Mouse (Mus musculus): ENCODE measurements around the gene Igf1r. TPM values are rescaled to one million over a fixed set of nuclear protein-coding genes. Genes with fewer than 3 reads are reported as not detected.

The Igf1r gene
- polyA plus RNA-seq, 1 experiment from 2014 or later, result 25.2 TPM

DNA sequence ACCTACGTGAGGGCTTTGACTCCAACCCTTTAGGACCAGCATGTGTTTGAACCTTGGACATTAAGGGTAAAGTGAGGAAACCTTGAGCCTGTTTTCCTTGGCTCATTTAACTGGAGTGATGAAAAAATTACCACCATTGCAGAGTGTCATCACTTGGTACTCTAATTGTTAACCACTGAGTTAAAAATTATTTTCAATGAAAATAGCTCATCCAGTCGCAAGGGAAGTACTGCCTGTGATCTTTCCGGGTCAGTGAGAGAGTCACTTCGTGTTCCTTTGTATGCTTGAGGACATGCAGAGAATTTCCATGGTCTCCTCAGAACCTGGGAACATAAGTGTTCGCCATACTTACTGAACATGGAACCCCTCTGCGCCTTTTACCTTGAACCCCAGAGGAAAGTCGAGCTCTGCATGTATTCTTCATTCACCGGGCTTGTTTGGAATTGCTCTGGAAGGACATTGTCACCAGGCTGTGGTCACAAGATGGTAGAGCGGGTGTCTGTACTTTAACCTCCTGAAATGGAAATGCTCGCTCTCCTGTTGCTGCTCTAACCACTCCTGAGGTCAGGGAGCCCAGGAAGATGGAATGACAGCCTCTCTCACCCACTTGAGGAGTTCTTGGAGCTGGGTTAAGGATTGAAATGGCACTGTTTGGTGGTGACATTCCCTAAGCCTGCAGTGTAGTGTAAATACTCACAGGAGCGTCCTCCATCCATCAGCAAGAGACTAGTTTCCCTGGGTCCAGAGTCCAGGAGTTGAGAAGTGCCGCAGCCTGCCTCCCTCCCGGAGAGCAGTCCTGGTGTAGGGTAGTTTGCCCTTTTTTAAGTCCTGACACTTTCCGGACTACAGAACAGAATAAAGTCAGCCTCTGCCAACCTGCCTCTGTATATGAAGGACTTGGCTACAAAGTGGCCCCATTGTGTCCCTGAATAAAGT lies 120.2 kb downstream of the Igf1r start:
- Histone ChIP-seq H3K9ac (no peak overlapping the region), H3K4me1 (peaks cover 46% of the 10 kb centered on the region), H3K27me3 (no peaks in the 10 kb centered on the region), H3K4me2 (no peak overlapping the region), H3K36me3 (ENCODE audit: poor library complexity, severe bottlenecking) (no peaks in the 10 kb centered on the region), H3K9me3 (replicated peaks) (no peaks in the 10 kb centered on the region), H3K4me3 (no peak overlapping the region), H3K27ac (no peak overlapping the region)
- ATAC-seq, result no peak
- 75% methylated on average over 14 of the region's 14 CpGs for WGBS

DNA sequence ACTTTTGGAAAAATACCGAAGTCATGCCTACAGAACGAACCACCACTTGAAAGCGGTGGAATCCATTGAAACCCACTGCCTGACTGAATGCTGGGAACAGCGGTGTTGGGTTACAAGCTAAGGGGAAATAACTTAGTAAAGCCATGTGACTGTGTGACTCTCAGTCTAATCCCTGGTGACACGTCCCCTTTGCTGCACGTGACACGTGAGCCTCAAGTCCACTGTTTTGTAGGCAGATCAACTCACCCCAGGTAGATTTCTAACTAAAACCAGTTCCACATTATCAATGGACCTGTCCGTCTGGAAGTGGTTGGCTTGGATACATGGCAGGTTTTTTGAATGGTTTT lies 120.8 kb downstream of the Igf1r start:
- Histone ChIP-seq H3K27ac (no peak overlapping the region), H3K27me3 (no peaks in the 10 kb centered on the region), H3K4me2 (no peak overlapping the region), H3K4me1 (peaks cover 46% of the 10 kb centered on the region), H3K9me3 (replicated peaks) (no peaks in the 10 kb centered on the region), H3K4me3 (no peak overlapping the region), H3K9ac (no peak overlapping the region), H3K36me3 (ENCODE audit: poor library complexity, severe bottlenecking) (no peaks in the 10 kb centered on the region)
- no peak for ATAC-seq
- WGBS, result 19% methylated on average over 8 of the region's 8 CpGs

DNA sequence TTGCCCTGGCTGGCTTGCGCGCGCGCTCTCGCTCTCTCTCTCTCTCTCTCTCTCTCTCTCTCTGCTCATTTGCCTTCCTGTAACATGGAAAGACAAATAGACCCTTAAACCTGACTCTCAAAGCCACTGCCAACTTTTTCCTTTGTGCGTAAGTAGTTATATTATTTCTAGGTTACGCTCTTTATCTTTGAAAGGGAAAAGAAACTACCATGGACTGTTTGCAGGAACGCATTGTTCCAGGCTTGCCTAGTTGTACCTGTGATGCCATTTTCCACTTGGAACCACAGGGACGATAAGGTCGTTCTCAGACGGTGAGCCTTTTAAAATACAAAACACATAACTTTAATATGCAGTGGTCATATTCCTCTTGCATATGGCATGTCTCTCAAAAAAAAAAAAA lies 122.1 kb downstream of the Igf1r start:
- Histone ChIP-seq H3K4me2 (no peak overlapping the region), H3K27ac (no peak overlapping the region), H3K4me3 (no peak overlapping the region), H3K9me3 (replicated peaks) (no peaks in the 10 kb centered on the region), H3K36me3 (ENCODE audit: poor library complexity, severe bottlenecking) (no peaks in the 10 kb centered on the region), H3K9ac (no peak overlapping the region), H3K27me3 (no peaks in the 10 kb centered on the region), H3K4me1 (peaks cover 45% of the 10 kb centered on the region)
- ATAC-seq, result no peak
- WGBS, result 94% methylated on average over 11 of the region's 11 CpGs

DNA sequence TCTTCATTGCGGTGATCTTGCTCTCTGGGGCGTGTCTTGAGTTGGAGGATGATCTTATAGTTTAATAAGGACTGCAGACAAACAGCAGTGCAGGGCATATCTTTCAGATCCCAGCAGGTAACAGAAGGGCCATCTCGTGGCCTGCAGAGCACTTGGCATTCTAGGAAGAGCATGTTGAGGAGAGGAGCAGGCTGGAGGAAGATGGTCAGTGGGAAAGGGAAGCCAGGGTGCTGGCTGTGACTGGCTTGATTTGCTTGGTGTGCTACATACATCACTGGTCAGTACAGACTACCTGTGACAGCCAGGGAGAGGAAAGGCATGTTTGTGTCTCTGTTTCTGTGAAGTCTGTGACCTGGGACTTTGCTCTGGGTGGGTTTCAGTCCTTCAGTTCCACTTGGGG lies 122.8 kb downstream of the Igf1r start:
- Histone ChIP-seq H3K4me2 (no peak overlapping the region), H3K4me1 (peaks cover 43% of the 10 kb centered on the region), H3K27me3 (no peaks in the 10 kb centered on the region), H3K36me3 (ENCODE audit: poor library complexity, severe bottlenecking) (no peaks in the 10 kb centered on the region), H3K27ac (no peak overlapping the region), H3K9ac (no peak overlapping the region), H3K4me3 (no peak overlapping the region), H3K9me3 (replicated peaks) (no peaks in the 10 kb centered on the region)
- no peak for ATAC-seq
- WGBS, result 81% methylated on average over 3 of the region's 3 CpGs

DNA sequence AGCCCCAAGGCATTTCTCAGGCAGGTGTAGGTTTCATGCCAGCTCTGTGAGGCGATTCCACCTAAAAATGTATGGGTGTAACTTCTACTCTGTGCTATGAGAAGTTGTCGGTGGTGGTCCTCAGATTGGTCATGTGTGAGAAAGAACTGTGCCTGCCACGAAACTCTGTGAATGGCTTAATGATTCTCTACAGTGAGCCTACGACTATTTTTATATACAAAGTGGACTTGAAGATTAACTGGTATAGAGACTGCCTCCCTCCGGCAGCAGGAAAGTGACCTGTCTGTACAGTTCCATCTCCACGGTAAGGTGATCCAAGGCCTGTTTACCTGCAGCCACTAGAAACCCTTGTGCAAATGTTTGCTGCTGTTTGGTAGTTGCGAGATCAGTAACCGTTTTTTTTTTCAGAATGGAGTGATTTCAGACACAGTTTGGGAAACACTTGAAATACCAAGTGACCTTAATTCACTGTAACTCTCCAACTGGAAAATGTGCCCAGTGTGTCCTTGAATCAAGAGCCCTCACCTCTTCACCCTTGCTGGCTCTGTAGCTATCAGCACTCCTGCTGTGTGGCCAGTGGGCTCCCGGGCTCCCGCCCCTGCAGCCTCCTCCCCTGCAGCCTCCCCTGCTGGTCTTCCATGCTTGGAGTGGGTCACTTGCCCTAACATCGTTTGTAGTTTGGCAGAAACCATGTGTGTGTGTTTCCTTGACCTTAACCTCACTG lies 127.7 kb downstream of the Igf1r start:
- H3K9ac ChIP-seq, result no peak overlapping the region
- H3K4me2 ChIP-seq, result no peak overlapping the region
- H3K27me3 ChIP-seq, result no peaks in the 10 kb centered on the region
- no peak overlapping the region for H3K4me3 ChIP-seq
- WGBS, result 46% methylated on average over 11 of the region's 11 CpGs
- H3K36me3 ChIP-seq (ENCODE audit: poor library complexity, severe bottlenecking), result no peaks in the 10 kb centered on the region
- H3K4me1 ChIP-seq, result peaks cover 47% of the 10 kb centered on the region
- no peak for ATAC-seq
- no peak overlapping the region; the same call in 1 of the 2 replicates for H3K27ac ChIP-seq
- no peaks in the 10 kb centered on the region for H3K9me3 ChIP-seq (replicated peaks)

DNA sequence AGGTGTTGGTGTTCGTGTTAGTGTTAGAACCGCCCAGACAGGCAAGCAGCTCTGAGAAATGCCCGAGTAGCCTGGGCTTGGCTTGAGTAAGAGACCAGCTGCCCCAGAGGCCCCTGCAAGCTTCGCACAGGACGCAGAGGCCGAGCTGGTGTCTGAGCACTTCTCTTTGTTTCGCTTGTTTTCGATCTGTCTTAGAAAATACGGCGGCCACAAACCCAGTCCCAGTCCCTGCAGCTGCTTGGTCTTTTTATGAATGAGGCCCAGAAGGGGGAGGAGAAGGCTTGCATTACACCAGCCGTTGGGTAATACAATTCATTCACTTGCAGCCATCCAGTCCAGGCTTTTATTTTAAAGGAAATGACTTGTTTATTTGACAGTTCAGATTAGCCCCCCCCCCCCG lies 132.7 kb downstream of the Igf1r start:
- Histone ChIP-seq H3K9me3 (replicated peaks) (no peaks in the 10 kb centered on the region), H3K9ac (peak overlapping the region; percentile 54), H3K4me1 (peaks cover 72% of the 10 kb centered on the region), H3K4me2 (peak overlapping the region; percentile 43), H3K36me3 (ENCODE audit: poor library complexity, severe bottlenecking) (no peaks in the 10 kb centered on the region), H3K4me3 (no peak overlapping the region), H3K27ac (peak overlapping the region; percentile 95), H3K27me3 (no peaks in the 10 kb centered on the region)
- peak; percentile 93 for ATAC-seq
- WGBS, result under 1% methylated on average over 12 of the region's 12 CpGs

DNA sequence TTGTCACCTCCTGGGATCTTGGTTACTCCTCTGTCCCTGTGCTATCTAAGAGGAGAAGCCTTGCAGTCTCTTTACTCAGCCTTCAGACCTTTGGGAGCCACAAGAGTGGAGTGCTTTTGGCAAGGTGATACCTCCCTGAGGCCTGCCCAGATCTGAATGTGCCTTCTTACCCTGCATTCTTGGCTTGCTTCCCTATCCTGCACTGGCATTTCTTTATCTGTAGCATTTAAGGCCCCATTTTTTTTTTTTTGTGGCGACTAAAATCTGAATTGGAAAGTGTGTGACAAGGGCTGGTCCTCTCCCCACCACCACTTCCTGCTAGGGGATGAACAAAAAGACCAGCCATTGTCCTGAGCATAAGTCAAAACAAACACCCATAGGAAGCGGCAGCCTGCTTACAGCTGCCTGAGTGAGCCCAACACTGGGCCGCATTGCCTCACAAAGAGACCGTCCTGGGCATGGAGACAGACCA lies 133.3 kb downstream of the Igf1r start:
- no peaks in the 10 kb centered on the region for H3K27me3 ChIP-seq
- H3K4me1 ChIP-seq, result peaks cover 71% of the 10 kb centered on the region
- H3K9me3 ChIP-seq (replicated peaks), result no peaks in the 10 kb centered on the region
- H3K4me2 ChIP-seq, result peak overlapping the region; percentile 43
- 8% methylated on average over 4 of the region's 4 CpGs for WGBS
- H3K9ac ChIP-seq, result no peak overlapping the region
- no peak overlapping the region for H3K4me3 ChIP-seq
- H3K27ac ChIP-seq, result peak overlapping the region; percentile 95
- no peaks in the 10 kb centered on the region for H3K36me3 ChIP-seq (ENCODE audit: poor library complexity, severe bottlenecking)
- peak; percentile 62 for ATAC-seq

DNA sequence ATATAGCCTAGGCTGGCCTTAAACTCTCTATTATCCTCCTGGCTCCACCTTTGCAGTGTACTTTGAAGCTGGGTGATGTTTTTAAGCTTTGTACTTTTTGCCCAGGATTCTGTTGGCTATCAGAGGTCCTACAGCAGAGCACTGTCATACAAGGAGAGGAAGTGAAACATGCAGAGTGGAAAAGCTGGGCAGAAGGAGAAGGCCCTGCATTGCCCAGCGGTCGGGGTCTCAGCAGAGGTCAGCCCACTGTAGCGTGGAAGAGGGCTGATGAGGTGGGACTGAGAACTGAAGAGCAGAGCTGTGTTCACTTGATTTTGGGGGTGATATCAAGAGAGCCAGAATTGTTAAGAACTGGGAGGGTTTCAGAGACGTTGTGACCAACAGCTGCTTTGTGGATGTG lies 134.9 kb downstream of the Igf1r start:
- no peaks in the 10 kb centered on the region for H3K9me3 ChIP-seq (replicated peaks)
- H3K4me3 ChIP-seq, result no peak overlapping the region
- no peak overlapping the region for H3K9ac ChIP-seq
- WGBS, result 67% methylated on average over 4 of the region's 4 CpGs
- H3K27ac ChIP-seq, result no peak overlapping the region
- H3K36me3 ChIP-seq (ENCODE audit: poor library complexity, severe bottlenecking), result no peaks in the 10 kb centered on the region
- no peaks in the 10 kb centered on the region for H3K27me3 ChIP-seq
- H3K4me1 ChIP-seq, result peaks cover 67% of the 10 kb centered on the region
- no peak for ATAC-seq
- H3K4me2 ChIP-seq, result no peak overlapping the region

DNA sequence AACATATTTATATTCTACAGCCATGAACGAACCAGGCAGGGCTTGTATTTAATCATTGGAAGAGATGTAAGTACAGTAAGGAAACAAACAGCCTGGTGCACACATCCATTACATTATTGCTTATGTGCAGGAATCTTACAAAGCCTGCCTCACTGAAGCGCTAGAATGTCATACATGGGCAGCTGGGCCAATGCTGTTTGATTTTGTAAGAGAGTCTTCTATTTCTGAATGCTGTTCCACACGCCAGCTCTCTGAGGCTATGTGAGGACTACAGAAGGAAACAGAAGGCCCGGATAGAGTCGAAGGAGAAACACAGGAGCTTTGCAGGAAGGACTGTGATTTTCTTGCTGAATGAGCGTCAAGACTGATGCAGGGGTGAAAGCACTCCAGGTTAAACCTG lies 136.2 kb downstream of the Igf1r start:
- 79% methylated on average over 6 of the region's 6 CpGs for WGBS
- Histone ChIP-seq H3K27ac (no peak overlapping the region), H3K9ac (no peak overlapping the region), H3K27me3 (no peaks in the 10 kb centered on the region), H3K4me3 (no peak overlapping the region), H3K4me1 (peaks cover 60% of the 10 kb centered on the region), H3K36me3 (ENCODE audit: poor library complexity, severe bottlenecking) (no peaks in the 10 kb centered on the region), H3K4me2 (no peak overlapping the region), H3K9me3 (replicated peaks) (no peaks in the 10 kb centered on the region)
- ATAC-seq, result no peak

DNA sequence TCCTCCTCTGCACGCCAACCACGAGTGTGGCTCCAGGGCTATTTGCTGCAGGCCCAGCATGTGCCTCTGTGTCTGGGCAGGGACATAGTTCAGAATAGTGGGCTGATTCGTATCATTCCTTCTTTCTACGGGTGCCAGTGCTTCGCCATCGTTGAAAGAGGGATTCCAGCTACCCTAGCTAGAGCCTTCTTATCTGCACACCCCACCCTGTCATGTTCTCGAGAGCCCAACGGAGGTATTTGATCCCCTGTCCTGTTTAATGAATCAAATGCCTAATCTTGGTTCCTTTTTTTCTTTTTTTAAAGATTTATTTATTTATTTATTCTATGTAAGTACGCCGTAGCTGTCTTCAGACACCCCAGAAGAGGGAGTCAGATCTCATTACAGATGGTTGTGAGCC lies 137.1 kb downstream of the Igf1r start:
- H3K9ac ChIP-seq, result no peak overlapping the region
- peaks cover 54% of the 10 kb centered on the region for H3K4me1 ChIP-seq
- H3K9me3 ChIP-seq (replicated peaks), result no peaks in the 10 kb centered on the region
- H3K4me3 ChIP-seq, result no peak overlapping the region
- 92% methylated on average over 10 of the region's 10 CpGs for WGBS
- ATAC-seq, result no peak
- no peak overlapping the region for H3K27ac ChIP-seq
- no peak overlapping the region for H3K4me2 ChIP-seq
- H3K27me3 ChIP-seq, result no peaks in the 10 kb centered on the region
- no peaks in the 10 kb centered on the region for H3K36me3 ChIP-seq (ENCODE audit: poor library complexity, severe bottlenecking)

DNA sequence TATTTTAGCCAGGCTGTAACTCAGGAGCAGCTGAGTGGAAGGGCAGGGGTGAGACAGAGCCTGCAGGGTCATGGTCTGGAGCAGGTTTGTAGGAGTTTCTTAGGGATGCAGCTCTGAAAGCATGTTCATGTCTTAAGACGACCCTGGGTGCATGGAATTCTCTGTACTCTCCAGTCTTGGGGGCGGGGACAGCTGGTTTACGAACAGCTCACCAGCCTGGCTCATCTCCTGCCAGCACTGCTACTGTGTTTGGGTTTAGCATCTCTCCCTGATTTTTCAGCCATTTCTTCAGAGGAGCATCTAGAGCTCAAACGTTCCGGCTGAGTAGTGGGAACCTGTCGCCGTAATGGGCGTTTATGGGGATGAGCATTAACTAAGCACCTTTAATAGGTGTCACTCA lies 137.9 kb downstream of the Igf1r start:
- no peak for ATAC-seq
- Histone ChIP-seq H3K9ac (no peak overlapping the region), H3K9me3 (replicated peaks) (no peaks in the 10 kb centered on the region), H3K4me2 (no peak overlapping the region), H3K4me3 (no peak overlapping the region), H3K4me1 (peaks cover 50% of the 10 kb centered on the region), H3K27ac (no peak overlapping the region), H3K27me3 (no peaks in the 10 kb centered on the region), H3K36me3 (ENCODE audit: poor library complexity, severe bottlenecking) (no peaks in the 10 kb centered on the region)
- whole genome bisulfite sequencing, result 83% methylated on average over 8 of the region's 8 CpGs

DNA sequence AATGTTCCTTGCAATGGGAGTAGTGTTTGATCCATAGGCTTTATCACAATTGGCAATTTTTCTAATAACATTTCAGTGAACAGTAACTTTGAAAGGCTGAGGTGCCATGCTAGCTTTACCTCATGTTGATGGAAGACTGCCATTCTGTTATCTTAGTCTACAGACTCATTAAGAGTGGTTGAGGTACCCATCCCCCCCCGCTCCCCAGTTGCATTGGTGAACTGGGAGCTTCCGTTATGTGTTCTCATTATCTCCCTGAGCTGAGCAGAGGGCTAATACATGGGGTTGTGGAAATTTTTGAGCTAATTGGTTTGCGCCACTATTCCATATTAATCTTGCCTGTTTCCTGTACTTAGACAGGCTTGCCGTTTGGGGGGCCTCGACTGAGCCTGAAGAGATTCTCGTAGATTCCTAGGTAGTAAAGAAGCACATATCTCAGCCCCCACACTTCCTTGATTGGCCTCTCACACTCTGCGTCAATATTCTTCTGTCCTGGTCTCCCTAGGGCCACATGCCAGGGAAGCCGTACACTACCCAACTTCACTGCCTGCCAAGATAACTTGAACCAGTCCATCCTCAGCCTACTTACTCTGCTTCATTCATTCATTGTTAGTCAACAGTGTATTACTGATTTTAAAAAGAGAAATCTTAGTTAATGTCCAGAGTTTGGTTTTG lies 139.8 kb downstream of the Igf1r start:
- no peak for ATAC-seq
- Histone ChIP-seq H3K4me3 (no peak overlapping the region), H3K27me3 (no peaks in the 10 kb centered on the region), H3K4me1 (peaks cover 36% of the 10 kb centered on the region), H3K36me3 (ENCODE audit: poor library complexity, severe bottlenecking) (no peaks in the 10 kb centered on the region), H3K4me2 (no peak overlapping the region), H3K27ac (no peak overlapping the region), H3K9me3 (replicated peaks) (no peaks in the 10 kb centered on the region), H3K9ac (no peak overlapping the region)
- WGBS, result 82% methylated on average over 8 of the region's 8 CpGs
